Mouse (Mus musculus) erythroblast, adult 5-6 weeks (primary cell): ENCODE measurements around the gene Rpl14. TPM values are rescaled to one million over a fixed set of nuclear protein-coding genes. Genes with fewer than 3 reads are reported as not detected.

Experiments
- ATAC-seq: replicated peaks from 2 replicates; pipeline ENCODE4 v1.8.0; 2016; ENCODE audit warnings: moderate number of reproducible peaks, mild to moderate bottlenecking, moderate TSS enrichment, inconsistent platforms; ENCODE audit not compliant: poor library complexity, low FRiP score, severe bottlenecking
- total RNA-seq, 2 experiments: library from RNA; stranded (forward) in 1 of 2; stranded (reverse) in 1 of 2; fragments of 150-400 nt in 1 of 2; fragments of 200-764, 138-1000 nt in 1 of 2; gene quantifications; 2 replicates each; pipeline versions ENCODE4 v1.2.3 to v1.2.4; 2015 to 2017; ENCODE audit warnings: low replicate concordance in 2 of 2

The Rpl14 gene
- total RNA-seq, 2 experiments from 2014 or later = 312 to 365 TPM

DNA sequence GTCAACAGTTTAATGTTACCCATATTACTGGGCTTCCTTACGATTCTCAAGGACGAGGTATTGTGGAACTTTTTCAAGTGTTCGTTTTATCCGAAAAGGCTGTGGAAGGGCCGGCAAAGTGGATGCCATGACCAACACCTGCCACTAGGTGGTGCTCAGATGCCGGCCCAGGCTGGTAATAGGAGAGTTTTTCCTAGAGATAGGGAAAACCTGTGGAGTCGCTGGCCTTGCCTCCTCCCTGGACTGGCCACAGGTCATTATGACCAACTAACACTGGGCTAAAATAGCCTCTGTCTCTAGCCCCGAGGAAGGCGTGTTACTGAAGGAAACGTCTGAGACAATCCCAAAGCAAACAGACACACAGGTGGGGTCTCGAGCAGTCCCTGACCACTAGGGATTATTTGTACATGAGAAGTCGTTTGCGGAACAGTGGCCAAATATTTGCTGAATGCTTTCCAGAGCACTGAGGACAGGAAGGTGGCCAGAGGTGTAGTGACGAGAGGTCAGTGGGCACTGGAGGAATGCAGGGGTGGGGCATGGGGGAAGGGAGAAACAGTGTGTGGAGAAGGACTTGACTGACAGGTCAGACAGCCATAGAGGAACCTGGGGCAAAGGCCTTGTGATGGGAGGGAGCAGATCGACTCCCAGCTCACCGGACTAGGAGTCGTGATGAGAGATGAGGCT is 30.4 kb downstream of the Rpl14 start:
- ATAC-seq = peak; percentile 80

DNA sequence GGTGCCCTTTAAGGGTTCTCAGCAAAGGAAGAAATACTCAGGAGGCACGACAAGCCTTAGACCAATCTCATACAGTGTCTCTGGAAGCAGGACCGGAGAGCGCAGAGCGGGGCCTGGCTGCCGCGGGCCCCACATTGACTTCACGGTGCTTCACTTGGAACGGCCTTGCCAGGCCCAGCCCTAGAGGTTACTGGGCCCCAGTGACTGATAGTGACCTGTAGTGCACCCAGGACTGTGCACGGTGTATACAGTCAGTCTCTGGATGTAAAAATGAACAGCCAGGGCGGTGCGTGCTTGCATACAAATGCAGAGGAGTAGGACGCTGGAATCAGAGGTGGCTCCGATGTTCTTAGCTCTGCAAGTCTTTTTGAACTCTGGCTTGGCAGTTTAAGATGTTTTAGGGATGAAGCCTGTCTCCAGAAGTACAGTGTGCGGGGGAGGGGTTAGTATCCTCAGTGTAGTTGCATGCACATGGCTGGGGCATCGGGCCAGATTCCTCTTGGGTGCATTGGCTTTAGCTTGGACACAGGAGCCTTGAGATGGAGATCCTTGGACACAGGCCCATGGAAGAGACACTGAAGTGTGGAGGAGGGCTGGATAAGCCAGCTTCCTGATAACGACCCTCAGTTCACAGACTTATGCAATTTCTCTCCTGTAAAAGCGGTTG is 31.1 kb downstream of the Rpl14 start:
- peak; percentile 48 for ATAC-seq

DNA sequence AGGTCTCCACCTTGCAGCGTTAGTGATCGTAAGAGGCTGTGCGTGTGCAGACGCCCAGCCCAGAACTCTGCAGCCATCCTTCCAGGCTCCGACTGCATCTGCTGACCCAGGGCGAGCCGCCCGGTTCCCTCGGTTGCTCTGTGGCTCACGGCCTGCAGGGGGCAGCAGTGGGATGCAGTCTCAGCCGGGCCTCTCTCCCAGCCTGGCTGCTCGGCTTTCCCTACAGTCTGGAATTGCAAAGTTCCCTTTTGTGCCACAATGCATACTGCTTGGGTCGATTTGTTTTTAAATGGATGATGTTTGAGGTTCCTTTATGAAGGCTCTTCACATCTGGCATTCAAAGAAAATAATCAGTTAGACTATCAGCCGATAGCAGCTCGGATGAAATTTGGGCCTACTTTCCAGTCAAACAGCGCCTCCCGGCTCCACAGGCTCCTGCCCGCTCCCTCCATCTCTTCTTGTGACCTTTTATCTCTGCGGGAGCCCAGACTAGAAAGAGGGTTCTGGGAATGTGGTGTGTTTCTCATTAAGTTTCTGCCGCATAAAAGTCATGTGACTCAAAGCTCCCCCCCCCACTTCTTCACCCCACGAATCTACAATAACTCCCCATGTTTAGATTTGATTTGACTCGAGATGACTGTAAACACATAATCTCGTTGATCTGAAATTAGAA is 31.7 kb downstream of the Rpl14 start:
- ATAC-seq = peak; percentile 88

DNA sequence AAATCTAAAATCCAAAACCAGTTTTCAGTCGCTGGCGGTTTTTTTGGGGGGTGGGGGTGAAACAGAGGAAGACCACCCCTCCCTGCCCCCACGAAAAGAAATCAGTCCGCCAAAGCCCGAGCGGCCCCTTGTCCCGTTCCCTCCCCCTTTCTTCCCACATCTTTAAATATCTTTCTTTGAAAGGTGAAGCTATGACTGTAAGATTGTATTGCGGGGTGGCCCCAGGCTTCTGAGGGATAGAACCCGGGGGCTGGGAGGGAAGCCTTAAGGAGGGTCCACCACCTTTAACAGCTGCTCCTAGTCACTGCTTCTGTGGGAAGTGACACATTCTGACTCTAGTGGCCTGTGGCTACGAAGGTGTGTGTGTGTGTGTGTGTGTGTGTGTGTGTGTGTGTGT is 32.3 kb downstream of the Rpl14 start:
- ATAC-seq = no peak

DNA sequence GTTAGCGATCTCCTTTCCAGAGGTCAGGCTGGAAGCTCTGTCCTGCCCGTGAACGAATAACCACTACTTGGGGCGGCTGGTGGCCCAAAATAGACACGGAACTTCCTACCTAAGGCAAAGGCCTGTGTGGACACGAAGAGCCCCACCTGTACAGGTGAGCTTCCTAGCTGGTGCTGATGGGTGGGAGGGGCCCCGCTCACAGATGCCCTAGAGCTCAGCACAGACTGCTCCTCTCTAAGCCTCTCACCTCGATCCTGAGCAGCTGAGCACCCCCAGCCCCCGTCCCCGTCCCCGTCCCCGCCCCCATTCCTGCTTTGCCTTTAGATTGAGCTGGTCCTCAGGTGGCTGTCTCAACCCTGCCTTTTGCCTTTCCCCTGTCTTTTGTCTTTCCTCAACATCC is 32.7 kb downstream of the Rpl14 start:
- no peak for ATAC-seq

DNA sequence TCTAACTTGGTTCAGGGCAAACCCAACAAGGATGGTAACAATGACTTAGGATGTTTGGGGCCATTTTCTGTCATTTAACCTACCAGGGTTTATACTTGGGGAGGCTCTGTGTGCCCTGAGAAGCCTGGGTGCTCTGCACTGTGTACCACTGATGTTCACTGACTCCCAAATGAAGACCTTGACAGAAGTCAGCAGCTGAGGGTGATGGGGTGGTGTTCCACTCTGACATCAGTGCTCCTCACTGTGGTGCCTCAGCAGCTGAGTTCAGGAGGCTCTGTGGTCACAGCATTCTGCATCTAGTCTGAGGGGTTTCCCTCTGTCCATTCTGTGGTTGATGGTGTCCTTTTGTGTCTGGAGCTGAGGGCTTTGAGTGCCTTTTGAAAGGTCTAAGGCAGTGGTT is 39.8 kb downstream of the Rpl14 start:
- ATAC-seq = no peak

DNA sequence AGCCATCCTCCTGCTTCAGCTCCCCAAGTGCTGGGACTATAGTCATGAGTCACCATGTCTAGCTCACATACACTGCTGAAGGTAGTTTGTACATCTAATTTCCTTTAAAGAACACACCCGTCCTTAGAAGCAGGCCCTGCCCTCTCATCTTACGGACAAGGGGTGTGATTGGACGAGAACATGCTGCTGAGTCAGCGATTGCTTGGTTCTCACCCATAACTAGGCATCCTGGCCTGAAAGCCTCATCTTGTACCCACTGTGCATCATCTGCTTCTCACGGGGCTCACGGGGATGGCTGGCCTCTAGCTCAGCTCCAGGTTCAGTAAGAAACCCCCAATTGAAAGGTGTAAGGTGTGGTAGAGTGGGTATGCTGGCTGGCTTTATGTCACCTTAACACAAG is 42.8 kb downstream of the Rpl14 start:
- no peak for ATAC-seq

DNA sequence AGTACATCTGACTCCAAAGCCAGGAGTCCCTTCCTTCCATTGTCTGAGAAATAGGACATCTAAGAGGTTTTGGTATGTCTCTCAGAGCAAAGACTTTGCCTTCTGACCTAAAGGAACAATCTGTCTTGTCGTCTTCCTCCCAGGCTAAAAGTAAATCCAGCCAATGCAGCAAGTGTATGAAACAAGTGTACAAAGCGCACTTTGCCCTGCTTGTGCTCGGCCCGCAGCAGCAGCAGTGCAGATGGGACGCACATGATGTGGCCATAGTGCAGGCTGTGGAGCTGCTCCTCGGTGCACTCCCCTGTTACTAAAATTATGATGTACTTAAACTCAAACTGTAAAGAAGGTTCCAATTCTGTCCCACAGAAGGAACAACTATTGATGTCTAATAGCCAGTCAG is 46.9 kb downstream of the Rpl14 start:
- ATAC-seq = no peak

DNA sequence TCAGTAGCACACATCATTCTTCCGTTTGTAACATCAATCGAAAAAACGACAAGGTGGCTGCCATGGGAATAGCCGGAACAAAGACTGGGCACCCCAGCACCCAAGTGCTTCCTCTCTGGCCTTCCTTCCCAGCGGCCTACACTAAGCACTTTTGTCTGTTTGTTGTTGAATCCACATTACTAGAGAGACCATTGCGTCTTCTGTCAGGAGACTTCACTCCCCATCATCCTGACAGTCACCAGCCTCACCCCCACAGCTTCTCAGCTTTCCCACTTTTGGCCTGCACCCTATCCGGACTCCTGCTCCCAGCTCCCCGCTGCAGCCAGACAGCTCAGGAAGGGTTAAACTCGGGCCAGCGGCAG is 48.1 kb downstream of the Rpl14 start:
- no peak for ATAC-seq

DNA sequence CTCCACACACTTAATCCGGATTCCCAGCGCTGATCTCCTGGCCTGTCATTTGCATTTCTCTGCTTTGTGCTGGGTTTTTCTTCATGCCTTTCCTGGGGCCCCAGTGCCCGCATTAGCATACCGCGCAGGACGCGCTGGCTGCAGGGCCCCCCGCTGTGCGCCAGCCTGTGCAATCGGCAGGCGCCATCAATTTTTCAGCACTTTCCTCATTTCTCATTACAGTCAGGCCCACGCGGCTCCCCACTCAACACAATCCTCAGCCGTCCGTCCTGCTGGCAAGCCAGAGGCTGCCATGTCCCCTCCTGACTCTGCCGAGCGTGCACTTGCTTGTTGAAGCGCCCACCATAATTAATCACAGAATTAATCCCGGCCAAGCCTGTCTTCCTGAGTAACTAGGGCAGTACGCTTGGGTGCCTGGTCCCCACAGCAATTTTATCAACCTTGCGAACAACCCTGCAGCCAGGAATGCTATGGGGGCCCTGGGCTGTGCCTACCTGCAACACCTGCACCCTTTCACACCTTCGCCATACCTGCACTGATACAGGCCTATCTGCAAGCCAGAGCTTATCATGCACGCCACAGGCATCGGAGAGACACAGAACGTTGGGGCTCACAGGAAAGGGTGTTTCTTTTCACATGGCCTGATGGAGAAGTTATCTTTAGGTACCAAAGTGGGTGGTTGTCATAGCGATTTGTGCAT is 48.6 kb downstream of the Rpl14 start:
- ATAC-seq = no peak

DNA sequence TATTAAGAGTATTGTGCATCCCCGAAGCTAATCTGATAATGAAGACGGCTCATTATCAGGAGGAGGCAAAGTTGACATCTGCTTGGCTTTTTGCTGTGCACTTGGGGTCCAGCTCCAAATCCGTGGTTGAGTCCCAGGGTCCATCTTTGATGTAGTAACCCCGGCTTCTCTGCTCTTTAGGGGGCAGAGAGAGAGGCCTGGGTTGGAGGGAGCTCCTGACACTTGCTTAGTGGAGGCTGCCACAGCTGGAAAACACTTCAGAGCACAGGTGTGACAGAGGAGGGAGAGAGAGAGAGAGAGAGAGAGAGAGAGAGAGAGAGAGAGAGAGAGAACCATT is 49.1 kb downstream of the Rpl14 start:
- no peak for ATAC-seq

Other genes starting within 250 kb of the Rpl14 start
- 23.6 and 24.2 TPM in 2 replicates for gene Eif1b, start 79.2 kb upstream of the Rpl14 start, total RNA-seq (2015; ENCODE audit: low replicate concordance)
- 17.6 and 31.2 TPM in 2 replicates for gene Eif1b, start 79.2 kb upstream of the Rpl14 start, total RNA-seq (2017; ENCODE audit: low replicate concordance)
- gene Entpd3, start 31.6 kb upstream of the Rpl14 start, total RNA-seq (2015; ENCODE audit: low replicate concordance) = 0.63 TPM in 1 of 2 replicates, not detected in the other
- gene Entpd3, start 31.6 kb upstream of the Rpl14 start, total RNA-seq (2017; ENCODE audit: low replicate concordance) = 0.17 TPM in 1 of 2 replicates, not detected in the other